Mouse (Mus musculus) neural tube, embryonic 11.5 days (tissue): ENCODE measurements around the gene Styxl1. TPM values are rescaled to one million over a fixed set of nuclear protein-coding genes. Genes with fewer than 3 reads are reported as not detected.
A peak's percentile ranks its signal among the peaks of the same experiment; 100 is the strongest.

Experiments used
- ATAC-seq: fragments of 200-750 bp; cut with Nextera tagmentation; 2 replicates; pipeline ENCODE4 v1.8.0; 2017; ENCODE audit warnings: moderate number of reproducible peaks, mild to moderate bottlenecking, moderate TSS enrichment, moderate library complexity; ENCODE audit not compliant: insufficient read depth, low FRiP score, low TSS enrichment
- DNase-seq: peaks from one replicate; pipeline ENCODE4 v3.0.0-alpha.2; 2015; ENCODE audit warnings: low spot score
- H3K27ac ChIP-seq: fragments of 300-500 bp; sonication (generic); 2 replicates; pipeline ENCODE4 v1.5.1; 2014; ENCODE audit warnings: low read depth, mild to moderate bottlenecking, low read length
- H3K27me3 ChIP-seq: fragments of 300-500 bp; sonication (generic); 2 replicates; pipeline ENCODE4 v1.6.1; 2014; ENCODE audit warnings: mild to moderate bottlenecking, low read length, mixed read lengths; ENCODE audit not compliant: control insufficient read depth, insufficient read depth
- H3K36me3 ChIP-seq: fragments of 300-500 bp; sonication (generic); 2 replicates; pipeline ENCODE4 v1.6.1; 2014; ENCODE audit warnings: mild to moderate bottlenecking, low read length, moderate library complexity, mixed read lengths; ENCODE audit not compliant: control insufficient read depth, insufficient read depth
- H3K4me1 ChIP-seq: fragments of 300-500 bp; sonication (generic); 2 replicates; pipeline ENCODE4 v1.6.1; 2014; ENCODE audit warnings: low read length, mixed read lengths; ENCODE audit not compliant: control insufficient read depth, insufficient read depth
- H3K4me2 ChIP-seq: fragments of 300-500 bp; sonication (generic); 2 replicates; pipeline ENCODE4 v1.6.1; 2014; ENCODE audit warnings: low read depth, mild to moderate bottlenecking, moderate library complexity
- H3K4me3 ChIP-seq: fragments of 300-500 bp; sonication (generic); 2 replicates; pipeline ENCODE4 v1.5.1; 2014; ENCODE audit warnings: low read depth, low read length
- H3K9ac ChIP-seq: fragments of 300-500 bp; sonication (generic); 2 replicates; pipeline ENCODE4 v1.6.1; 2014; ENCODE audit warnings: mild to moderate bottlenecking, low read length
- H3K9me3 ChIP-seq: fragments of 300-500 bp; sonication (generic); 2 replicates; pipeline ENCODE4 v1.6.1; 2016; ENCODE audit warnings: low read length; ENCODE audit not compliant: control insufficient read depth
- WGBS: fragments of 180-500 bp; shearing (Covaris S2); extraction: QIAGEN DNeasy Blood & Tissue Kit; methylation state at CpG from one replicate; pipeline ENCODE4 v1.1.7; 2014; 5-methylcytosine and 5-hydroxymethylcytosine counted together
- polyA plus RNA-seq: library from polyadenylated mRNA; unstranded; fragments of >200 nt; fragmentation: Nextera tagmentation; extraction: Ambion mirVana; gene quantifications from 2 replicates; pipeline ENCODE4 v1.2.1, GENCODE M21; 2014

Styxl1 gene
- polyA plus RNA-seq = 0.24 TPM in 1 of 2 replicates, not detected in the other

GRCm38 (mm10) chr5:135777796-135778470 lies at the start of gene Styxl1:
TSS of gene Styxl1 (minus strand) at chr5:135778385.
- peak within 1 kb of the TSS; percentile 71 for H3K4me3 ChIP-seq
- peaks cover 8% of the 10 kb centered on the region; the same call in 1 of the 2 replicates for H3K4me1 ChIP-seq
- peak within 1 kb of the TSS; percentile 73 for H3K4me2 ChIP-seq
- no peaks in the 10 kb centered on the region for H3K36me3 ChIP-seq
- no peaks in the 10 kb centered on the region for H3K9me3 ChIP-seq
- peak; percentile 63 for DNase-seq
- under 1% methylated on average over 44 of the region's 45 CpGs for WGBS
- H3K27ac ChIP-seq = peak within 1 kb of the TSS; percentile 91
- ATAC-seq = peak; percentile 93
- H3K9ac ChIP-seq = peak within 1 kb of the TSS; percentile 91
- H3K27me3 ChIP-seq = no peaks in the 10 kb centered on the region

- Histone ChIP-seq H3K9me3 (no peaks in the 10 kb centered on the region), H3K4me3 (no peak overlapping the region), H3K4me1 (0 out of 2 replicates have a peak, but pooled peaks cover 2% of the 10 kb centered on the region), H3K27me3 (no peaks in the 10 kb centered on the region), H3K4me2 (no peak overlapping the region), H3K27ac (peak overlapping the region; percentile 44; the same call in 1 of the 2 replicates), H3K9ac (no peak overlapping the region), H3K36me3 (no peaks in the 10 kb centered on the region)
- DNase-seq = no peak
- no peak for ATAC-seq
- 48% methylated on average over 6 of the region's 6 CpGs for WGBS
Observed at GRCm38 (mm10) chr5:135826225-135826624, 48.0 kb upstream of the Styxl1 start.

GRCm38 (mm10) chr5:135824517-135824916 lies 46.3 kb upstream of the Styxl1 start:
- H3K4me3 ChIP-seq = no peak overlapping the region
- 0 out of 2 replicates have a peak, but pooled peaks cover 2% of the 10 kb centered on the region for H3K4me1 ChIP-seq
- H3K9me3 ChIP-seq = no peaks in the 10 kb centered on the region
- 47% methylated on average over 3 of the region's 3 CpGs for WGBS
- H3K4me2 ChIP-seq = no peak overlapping the region
- ATAC-seq (no peak), DNase-seq (no peak)
- H3K36me3 ChIP-seq = no peaks in the 10 kb centered on the region
- no peaks in the 10 kb centered on the region for H3K27me3 ChIP-seq
- H3K27ac ChIP-seq = no peak overlapping the region
- H3K9ac ChIP-seq = no peak overlapping the region

- Histone ChIP-seq H3K4me1 (0 out of 2 replicates have a peak, but pooled peaks cover 2% of the 10 kb centered on the region), H3K4me2 (no peak overlapping the region), H3K27me3 (no peaks in the 10 kb centered on the region), H3K9me3 (no peaks in the 10 kb centered on the region), H3K4me3 (no peak overlapping the region), H3K36me3 (no peaks in the 10 kb centered on the region), H3K27ac (peak overlapping the region; percentile 72; the same call in 1 of the 2 replicates), H3K9ac (no peak overlapping the region)
- DNase-seq = peak; percentile 61
- 16% methylated on average over 7 of the region's 7 CpGs for WGBS
- ATAC-seq = peak; percentile 67; the same call in 1 of the 2 replicates
Observed at GRCm38 (mm10) chr5:135822316-135822944, 44.2 kb upstream of the Styxl1 start.

- no peak overlapping the region for H3K4me3 ChIP-seq
- H3K4me2 ChIP-seq = no peak overlapping the region
- H3K36me3 ChIP-seq = no peaks in the 10 kb centered on the region
- no peak overlapping the region for H3K9ac ChIP-seq
- no peak overlapping the region for H3K27ac ChIP-seq
- 46% methylated on average over 7 of the region's 7 CpGs for WGBS
- ATAC-seq = no peak
- no peaks in the 10 kb centered on the region for H3K4me1 ChIP-seq
- no peaks in the 10 kb centered on the region for H3K9me3 ChIP-seq
- H3K27me3 ChIP-seq = no peaks in the 10 kb centered on the region
- no peak for DNase-seq
Observed at GRCm38 (mm10) chr5:135818491-135818890, 40.3 kb upstream of the Styxl1 start.

GRCm38 (mm10) chr5:135812991-135813390 lies 34.8 kb upstream of the Styxl1 start:
- no peaks in the 10 kb centered on the region for H3K9me3 ChIP-seq
- ATAC-seq (no peak), DNase-seq (no peak)
- H3K4me1 ChIP-seq = no peaks in the 10 kb centered on the region
- no peak overlapping the region for H3K4me2 ChIP-seq
- no peak overlapping the region for H3K27ac ChIP-seq
- no peak overlapping the region for H3K9ac ChIP-seq
- 75% methylated on average over 5 of the region's 5 CpGs for WGBS
- H3K36me3 ChIP-seq = no peaks in the 10 kb centered on the region
- H3K27me3 ChIP-seq = no peaks in the 10 kb centered on the region
- H3K4me3 ChIP-seq = no peak overlapping the region

GRCm38 (mm10) chr5:135807263-135807637 lies 29.1 kb upstream of the Styxl1 start:
- Histone ChIP-seq H3K27ac (no peak overlapping the region), H3K9ac (peak overlapping the region; percentile 64)

GRCm38 (mm10) chr5:135806555-135807262 lies 28.5 kb upstream of the Styxl1 start, which contains the start of gene Srrm3:
TSS of gene Srrm3 (plus strand) at chr5:135806890.
- 4% methylated on average over 29 of the region's 29 CpGs for WGBS
- ATAC-seq = peak; percentile 50; the same call in 1 of the 2 replicates
- H3K4me1 ChIP-seq = no peaks in the 10 kb centered on the region
- no peaks in the 10 kb centered on the region for H3K36me3 ChIP-seq
- H3K4me2 ChIP-seq = peak within 1 kb of the TSS; percentile 49
- no peaks in the 10 kb centered on the region for H3K27me3 ChIP-seq
- peak; percentile 89 for DNase-seq
- peak within 1 kb of the TSS; percentile 64 for H3K9ac ChIP-seq
- H3K27ac ChIP-seq = 0 out of 2 replicates have a peak within 1 kb of the TSS, but pooled peaks have one; percentile 15
- no peaks in the 10 kb centered on the region for H3K9me3 ChIP-seq
- H3K4me3 ChIP-seq = peak within 1 kb of the TSS; percentile 42

More at GRCm38 (mm10) chr5:135807263-135807637, 29.1 kb upstream of the Styxl1 start:
- Histone ChIP-seq H3K27me3 (no peaks in the 10 kb centered on the region), H3K4me1 (no peaks in the 10 kb centered on the region), H3K4me3 (peak overlapping the region; percentile 42), H3K4me2 (peak overlapping the region; percentile 49), H3K36me3 (no peaks in the 10 kb centered on the region), H3K9me3 (no peaks in the 10 kb centered on the region)
- 60% methylated on average over 3 of the region's 3 CpGs for WGBS
- ATAC-seq (no peak), DNase-seq (no peak)
